Mouse (Mus musculus) bone marrow macrophage, adult 2 months (primary cell): ENCODE measurements around the gene Kng1.

Experiments
- CTCF ChIP-seq: IDR thresholded peaks from 2 replicates; pipeline ENCODE4 v1.5.1; 2012; ENCODE audit warnings: low read depth, mild to moderate bottlenecking, low read length, moderate library complexity
- POLR2A ChIP-seq: IDR thresholded peaks from 2 replicates; pipeline ENCODE4 v1.6.1; 2012; ENCODE audit warnings: mild to moderate bottlenecking, low read depth, low read length, borderline replicate concordance

DNA sequence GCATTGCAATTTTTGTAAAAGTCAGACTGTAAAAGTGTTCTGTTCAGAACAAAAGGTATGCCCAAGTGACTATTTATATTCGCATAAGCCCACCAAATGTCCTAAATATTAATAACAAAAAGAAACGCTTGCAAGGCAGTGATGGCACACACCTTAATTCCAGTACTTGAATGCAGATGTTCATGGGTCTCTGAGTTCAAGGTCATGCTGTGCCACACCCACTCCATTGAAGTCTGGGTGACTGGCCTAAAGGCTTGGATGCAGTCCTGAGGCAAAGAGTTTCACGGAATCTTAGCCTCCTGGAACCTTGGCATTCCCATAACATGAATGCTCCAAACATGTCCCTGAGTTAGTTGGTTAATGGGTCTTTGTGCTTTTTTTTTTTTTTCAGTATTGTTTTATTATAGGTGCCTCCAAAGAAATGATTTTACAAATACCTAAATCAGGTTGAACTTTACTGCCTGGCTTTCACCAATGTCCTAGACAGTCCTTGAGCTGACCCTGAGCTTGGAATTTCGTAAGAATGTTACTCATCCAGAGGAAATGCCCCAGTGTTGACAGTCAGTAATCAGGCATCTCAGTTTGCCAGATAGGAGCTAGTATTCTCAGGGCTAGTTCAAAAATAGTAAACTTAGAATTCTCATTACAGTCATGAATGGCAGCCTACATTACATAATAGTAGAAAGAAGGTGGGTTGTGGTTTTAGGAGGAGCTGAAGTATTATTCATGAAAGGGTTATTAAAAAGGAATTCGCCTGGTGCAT, 26.8 kb upstream of the Kng1 start:
- no peak for TF ChIP-seq CTCF
- TF ChIP-seq POLR2A, result no peak
